Mouse (Mus musculus) lung, embryonic 16.5 days (tissue): Measurements from ENCODE around the gene Arsg. TPM values are rescaled to one million over a fixed set of nuclear protein-coding genes. Genes with fewer than 3 reads are reported as not detected.
A peak's percentile ranks its signal among the peaks of the same experiment; 100 is the strongest.

ENCODE experiments used
- ATAC-seq: fragments of 200-750 bp; cut with Nextera tagmentation; 2 replicates; pipeline ENCODE4 v1.8.0; 2017; ENCODE audit warnings: low read depth, mild to moderate bottlenecking, moderate library complexity
- H3K27ac ChIP-seq: fragments of 300-500 bp; sonication (generic); 2 replicates; pipeline ENCODE4 v1.5.1; 2014; ENCODE audit warnings: mild to moderate bottlenecking, control low read depth, low read length
- H3K27me3 ChIP-seq: fragments of 300-500 bp; sonication (generic); 2 replicates; pipeline ENCODE4 v1.6.1; 2014; ENCODE audit warnings: low read depth, low read length, mixed read lengths; ENCODE audit not compliant: control insufficient read depth, insufficient read depth
- H3K36me3 ChIP-seq: fragments of 300-500 bp; sonication (generic); 2 replicates; pipeline ENCODE4 v1.6.1; 2014; ENCODE audit warnings: low read length; ENCODE audit not compliant: control insufficient read depth, insufficient read depth
- H3K4me1 ChIP-seq: fragments of 300-500 bp; sonication (generic); replicated peaks from 2 replicates; pipeline ENCODE4 v1.6.1; 2014; ENCODE audit warnings: low read length, mixed read lengths; ENCODE audit not compliant: control insufficient read depth, insufficient read depth
- H3K4me2 ChIP-seq: fragments of 300-500 bp; sonication (generic); 2 replicates; pipeline ENCODE4 v1.6.1; 2014; ENCODE audit warnings: low read depth, low read length, control low read depth
- H3K4me3 ChIP-seq: fragments of 300-500 bp; sonication (generic); 2 replicates; pipeline ENCODE4 v1.5.1; 2014; ENCODE audit warnings: mild to moderate bottlenecking, low read length, control low read depth
- H3K9ac ChIP-seq: fragments of 300-500 bp; sonication (generic); 2 replicates; pipeline ENCODE4 v1.6.1; 2014; ENCODE audit warnings: low read length, control low read depth
- H3K9me3 ChIP-seq: fragments of 300-500 bp; sonication (generic); 2 replicates; pipeline ENCODE4 v1.6.1; 2016; ENCODE audit warnings: low read length; ENCODE audit not compliant: control insufficient read depth
- WGBS: fragments of 180-500 bp; shearing (Covaris S2); extraction: QIAGEN DNeasy Blood & Tissue Kit; methylation state at CpG from one replicate; pipeline ENCODE4 v1.1.7; 2014; 5-methylcytosine and 5-hydroxymethylcytosine counted together
- polyA plus RNA-seq: library from polyadenylated mRNA; unstranded; fragments of >200 nt; fragmentation: Nextera tagmentation; extraction: Ambion mirVana; gene quantifications from 2 replicates; pipeline ENCODE4 v1.2.1, GENCODE M21; 2015

Gene Arsg
- polyA plus RNA-seq, 1 experiment from 2014 or later, result 4.7 TPM

GRCm38 (mm10) chr11:109574604-109575003 is 101.4 kb downstream of the Arsg start:
- 45% methylated on average over 2 of the region's 2 CpGs for WGBS
- no peak overlapping the region for H3K4me2 ChIP-seq
- H3K27me3 ChIP-seq, result no peaks in the 10 kb centered on the region
- peak; percentile 60; the same call in 1 of the 2 replicates for ATAC-seq
- peaks cover 19% of the 10 kb centered on the region for H3K4me1 ChIP-seq
- no peak overlapping the region for H3K9ac ChIP-seq
- no peak overlapping the region for H3K4me3 ChIP-seq
- H3K9me3 ChIP-seq, result no peaks in the 10 kb centered on the region
- peaks cover 12% of the 10 kb centered on the region for H3K36me3 ChIP-seq
- peak overlapping the region; percentile 40; the same call in 1 of the 2 replicates for H3K27ac ChIP-seq

DNA sequence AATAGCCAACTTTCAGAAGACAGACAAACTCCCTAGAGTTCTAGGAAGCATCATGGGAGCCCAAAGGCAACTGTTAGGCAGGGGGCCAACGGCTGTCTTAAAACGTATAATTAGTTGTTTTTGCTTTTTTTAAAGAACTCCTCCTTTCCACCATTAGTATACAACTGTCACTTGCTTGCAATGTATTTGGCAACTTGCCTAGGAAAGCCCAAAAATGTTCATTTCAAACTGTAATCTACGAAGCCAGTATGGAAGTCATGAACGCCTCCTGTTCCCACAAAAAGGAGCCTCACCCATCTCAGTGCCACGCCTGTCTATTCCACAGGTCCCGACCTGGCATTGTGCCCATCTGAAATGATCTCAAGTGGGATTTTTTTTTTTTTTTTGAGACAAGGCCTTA is 102.7 kb downstream of the Arsg start:
- ATAC-seq, result peak; percentile 43; the same call in 1 of the 2 replicates
- no peak overlapping the region for H3K27ac ChIP-seq
- H3K4me1 ChIP-seq, result peaks cover 19% of the 10 kb centered on the region
- peaks cover 12% of the 10 kb centered on the region for H3K36me3 ChIP-seq
- H3K4me3 ChIP-seq, result no peak overlapping the region
- H3K9ac ChIP-seq, result no peak overlapping the region
- no peaks in the 10 kb centered on the region for H3K9me3 ChIP-seq
- no peaks in the 10 kb centered on the region for H3K27me3 ChIP-seq
- no peak overlapping the region for H3K4me2 ChIP-seq
- 50% methylated on average over 6 of the region's 6 CpGs for WGBS

- Histone ChIP-seq H3K36me3 (peaks cover 9% of the 10 kb centered on the region), H3K9me3 (no peaks in the 10 kb centered on the region), H3K4me3 (no peak overlapping the region), H3K27me3 (no peaks in the 10 kb centered on the region), H3K4me2 (no peak overlapping the region), H3K27ac (no peak overlapping the region), H3K4me1 (peaks cover 19% of the 10 kb centered on the region), H3K9ac (no peak overlapping the region)
- 68% methylated on average over 3 of the region's 3 CpGs for WGBS
- no peak for ATAC-seq
Measured at GRCm38 (mm10) chr11:109578536-109578935, 105.4 kb downstream of the Arsg start.

GRCm38 (mm10) chr11:109579999-109580398 is 106.8 kb downstream of the Arsg start:
- no peaks in the 10 kb centered on the region for H3K27me3 ChIP-seq
- no peak overlapping the region for H3K4me3 ChIP-seq
- H3K4me2 ChIP-seq, result no peak overlapping the region
- ATAC-seq, result no peak
- no peak overlapping the region for H3K27ac ChIP-seq
- H3K36me3 ChIP-seq, result peaks cover 13% of the 10 kb centered on the region
- H3K9me3 ChIP-seq, result no peaks in the 10 kb centered on the region
- H3K4me1 ChIP-seq, result peaks cover 12% of the 10 kb centered on the region; the same call in 1 of the 2 replicates
- WGBS, result 93% methylated on average over 9 of the region's 9 CpGs
- no peak overlapping the region for H3K9ac ChIP-seq

- Histone ChIP-seq H3K4me2 (no peak overlapping the region), H3K4me3 (no peak overlapping the region), H3K27me3 (no peaks in the 10 kb centered on the region), H3K36me3 (peaks cover 7% of the 10 kb centered on the region), H3K4me1 (peaks cover 12% of the 10 kb centered on the region), H3K9me3 (no peaks in the 10 kb centered on the region), H3K27ac (no peak overlapping the region), H3K9ac (no peak overlapping the region)
- no peak for ATAC-seq
- WGBS, result 71% methylated on average over 14 of the region's 14 CpGs
Measured at GRCm38 (mm10) chr11:109583986-109584385, 110.8 kb downstream of the Arsg start.

DNA sequence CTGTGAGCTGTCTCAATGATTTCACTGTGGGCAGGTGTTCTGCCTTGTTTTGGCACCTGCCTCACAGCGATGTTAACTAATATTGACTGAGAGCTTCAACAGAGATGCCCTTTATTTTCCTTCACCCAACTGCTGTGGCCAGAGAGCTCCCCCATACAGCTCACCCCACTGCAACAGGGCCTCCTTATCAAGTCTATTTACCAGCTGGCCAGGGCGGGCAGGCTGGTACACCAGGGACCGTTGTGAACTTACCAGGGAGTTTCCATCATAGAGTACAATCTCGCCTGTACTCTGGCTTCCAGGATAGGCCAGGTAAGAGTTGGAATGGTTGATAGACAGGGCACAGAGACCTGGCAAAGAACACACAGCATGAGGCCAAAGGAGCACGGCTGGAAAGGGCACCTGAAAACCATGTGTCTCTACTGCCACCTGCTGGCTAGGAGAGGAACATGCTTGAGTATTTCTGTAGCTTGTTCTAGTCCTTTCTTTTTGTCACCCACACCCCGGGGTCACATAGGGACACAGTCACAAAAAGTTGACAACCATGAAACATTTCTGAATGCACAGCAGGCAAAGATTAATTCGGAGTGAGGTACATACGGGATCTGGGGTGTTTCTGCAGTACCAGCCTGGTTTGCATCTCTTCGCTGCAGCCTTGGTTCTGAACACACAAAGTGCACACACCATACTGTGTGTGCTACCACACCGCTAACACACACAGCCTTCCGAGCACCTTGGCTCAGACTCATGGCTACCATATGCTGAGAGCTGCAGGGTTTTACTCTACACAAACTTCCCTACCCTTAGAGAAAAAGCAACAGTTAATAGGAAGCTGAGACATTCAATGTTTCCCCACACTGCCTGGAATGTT is 111.9 kb downstream of the Arsg start:
- no peaks in the 10 kb centered on the region for H3K9me3 ChIP-seq
- H3K9ac ChIP-seq, result no peak overlapping the region
- H3K4me2 ChIP-seq, result no peak overlapping the region
- ATAC-seq, result peak; percentile 38
- no peaks in the 10 kb centered on the region for H3K27me3 ChIP-seq
- H3K27ac ChIP-seq, result no peak overlapping the region
- peaks cover 12% of the 10 kb centered on the region for H3K4me1 ChIP-seq
- H3K36me3 ChIP-seq, result peaks cover 3% of the 10 kb centered on the region; the same call in 1 of the 2 replicates
- no peak overlapping the region for H3K4me3 ChIP-seq
- WGBS, result 42% methylated on average over 11 of the region's 11 CpGs

- WGBS, result 49% methylated on average over 2 of the region's 2 CpGs
Measured at GRCm38 (mm10) chr11:109586424-109586823, 113.2 kb downstream of the Arsg start.

DNA sequence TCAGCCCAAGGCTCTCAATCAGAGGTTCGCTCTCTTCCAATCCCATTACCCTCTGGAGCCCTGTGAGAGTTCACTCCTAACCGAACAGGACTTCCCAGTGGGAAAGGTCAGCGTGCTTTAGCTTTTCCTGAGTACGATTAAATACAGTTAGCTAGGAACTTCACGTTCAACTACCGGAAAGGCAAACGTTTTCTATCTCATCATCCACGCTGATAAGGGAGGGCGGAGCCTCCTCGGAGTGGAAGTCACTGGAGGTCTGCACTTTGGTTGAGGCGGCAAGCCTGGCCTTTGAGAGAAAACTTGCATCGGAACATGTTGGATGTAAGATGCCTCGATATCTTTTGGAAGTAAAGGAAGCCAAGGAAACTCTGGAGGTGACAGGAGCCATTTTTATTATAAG is 113.8 kb downstream of the Arsg start:
- Histone ChIP-seq H3K9me3 (no peaks in the 10 kb centered on the region), H3K4me2 (no peak overlapping the region), H3K9ac (no peak overlapping the region), H3K4me3 (no peak overlapping the region), H3K27me3 (no peaks in the 10 kb centered on the region), H3K36me3 (peaks cover 3% of the 10 kb centered on the region; the same call in 1 of the 2 replicates), H3K27ac (peak overlapping the region; percentile 48; the same call in 1 of the 2 replicates), H3K4me1 (peaks cover 12% of the 10 kb centered on the region)
- WGBS, result 26% methylated on average over 13 of the region's 13 CpGs
- ATAC-seq, result no peak; the same call in 1 of the 2 replicates

More at GRCm38 (mm10) chr11:109586424-109586823, 113.2 kb downstream of the Arsg start:
- no peak for ATAC-seq
- H3K4me3 ChIP-seq, result no peak overlapping the region
- H3K4me1 ChIP-seq, result peaks cover 12% of the 10 kb centered on the region
- no peak overlapping the region for H3K27ac ChIP-seq
- no peaks in the 10 kb centered on the region for H3K27me3 ChIP-seq
- H3K36me3 ChIP-seq, result peaks cover 3% of the 10 kb centered on the region; the same call in 1 of the 2 replicates
- no peak overlapping the region for H3K4me2 ChIP-seq
- H3K9ac ChIP-seq, result no peak overlapping the region
- no peaks in the 10 kb centered on the region for H3K9me3 ChIP-seq

DNA sequence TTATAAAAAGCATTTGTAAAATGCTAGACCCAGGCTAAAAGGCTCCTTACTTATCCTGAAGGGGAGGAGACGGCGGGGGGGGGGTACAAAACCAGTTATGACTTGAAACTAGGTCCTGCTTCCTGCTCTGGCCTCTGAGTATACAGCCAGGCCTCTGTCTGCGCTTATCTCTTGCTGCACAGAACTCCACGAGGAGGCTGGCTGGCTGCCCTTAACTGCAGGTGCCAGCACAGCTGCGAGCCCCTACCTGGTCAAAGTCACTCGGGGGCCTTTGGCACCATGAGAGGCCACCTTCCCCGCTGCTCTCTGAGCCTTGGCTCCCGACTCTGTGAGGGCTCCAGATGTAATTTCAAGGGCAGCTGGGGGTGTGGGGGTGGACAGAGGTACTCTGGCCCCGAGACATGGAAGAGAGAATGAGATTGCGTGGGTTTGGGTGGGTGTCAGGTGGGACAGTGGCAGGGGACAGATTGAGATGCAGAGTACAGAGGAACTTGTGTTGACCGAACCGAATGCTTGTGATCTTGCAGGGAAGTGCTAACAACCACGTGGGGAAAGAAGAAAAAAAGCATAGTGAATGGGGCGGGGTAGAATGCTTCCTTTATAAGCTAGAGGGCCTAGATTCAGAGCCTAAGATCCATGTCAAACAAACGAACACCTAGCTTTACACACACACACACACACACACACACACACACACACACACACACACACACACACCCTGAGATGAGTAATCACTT is 114.6 kb downstream of the Arsg start:
- H3K4me1 ChIP-seq, result peaks cover 12% of the 10 kb centered on the region
- H3K9ac ChIP-seq, result peak overlapping the region; percentile 36; the same call in 1 of the 2 replicates
- peaks cover 3% of the 10 kb centered on the region; the same call in 1 of the 2 replicates for H3K36me3 ChIP-seq
- H3K27ac ChIP-seq, result peak overlapping the region; percentile 81
- no peaks in the 10 kb centered on the region for H3K9me3 ChIP-seq
- ATAC-seq, result peak; percentile 77
- 31% methylated on average over 15 of the region's 15 CpGs for WGBS
- no peaks in the 10 kb centered on the region for H3K27me3 ChIP-seq
- H3K4me3 ChIP-seq, result no peak overlapping the region
- no peak overlapping the region for H3K4me2 ChIP-seq
